Comparison of ENCODE assay signal across 25 mouse cellular contexts in genomic region chr2:129470839-129471238, GRCm38 (mm10).
DNase-seq lines count a peak whose midpoint lies in the region; ATAC-seq and TF ChIP-seq lines count a peak whose summit lies in the region.
"Had no signal": no experiment of that assay in that cellular context is flagged by ENCODE, and none has a peak within 500 bp of the region (broad histone marks: within the 10 kb centered on the region; RNA-seq: fewer than 3 reads in every experiment).

No protein-coding gene starts in this region.

- H3K4me1 ChIP-seq in liver, embryonic 12.5 days: no peaks in the 10 kb centered on the region
- H3K4me1 ChIP-seq in liver, embryonic 13.5 days (replicated peaks): peaks cover 5% of the 10 kb centered on the region; the same call in 1 of the 2 replicates
- no peaks in the 10 kb centered on the region for H3K4me1 ChIP-seq in liver, embryonic 16.5 days (ENCODE audit: control insufficient read depth, low read depth, low read length)
- H3K4me1 ChIP-seq in kidney, adult 2 months (ENCODE audit: control insufficient read depth, insufficient read depth, low read length): no peaks in the 10 kb centered on the region
- no peaks in the 10 kb centered on the region for H3K4me1 ChIP-seq in intestine, embryonic 15.5 days (replicated peaks)
- H3K4me1 ChIP-seq: embryonic facial prominence, embryonic 13.5 days; embryonic facial prominence, embryonic 15.5 days; forebrain, embryonic 10.5 days; forebrain, embryonic 12.5 days had no signal

- no peaks in the 10 kb centered on the region for H3K36me3 ChIP-seq in liver, embryonic 12.5 days
- no peaks in the 10 kb centered on the region for H3K36me3 ChIP-seq in liver, embryonic 13.5 days
- H3K36me3 ChIP-seq in liver, embryonic 16.5 days (ENCODE audit: control insufficient read depth, insufficient read depth): no peaks in the 10 kb centered on the region
- no peaks in the 10 kb centered on the region for H3K36me3 ChIP-seq in kidney, adult 2 months (ENCODE audit: control insufficient read depth, insufficient read depth, low read length)
- no peaks in the 10 kb centered on the region for H3K36me3 ChIP-seq in intestine, embryonic 15.5 days
- H3K36me3 ChIP-seq: embryonic facial prominence, embryonic 13.5 days; embryonic facial prominence, embryonic 15.5 days; forebrain, embryonic 10.5 days; forebrain, embryonic 12.5 days had no signal

- peak; percentile 52 for ATAC-seq in liver, embryonic 12.5 days
- ATAC-seq in liver, embryonic 13.5 days (ENCODE audit: low read depth): peak; percentile 53; the same call in 1 of the 2 replicates
- ATAC-seq in liver, embryonic 16.5 days (ENCODE audit: low read depth): peak; percentile 39; the same call in 1 of the 2 replicates
- peak; percentile 63; the same call in 1 of the 2 replicates for ATAC-seq in megakaryocyte-erythroid progenitor cell, adult 5-6 weeks (replicated peaks; ENCODE audit: low FRiP score, low TSS enrichment, poor library complexity, severe bottlenecking)
- ATAC-seq in intestine, embryonic 15.5 days: no peak
- ATAC-seq: activated CD4-positive, CD25-positive, alpha-beta regulatory T cell, adult 4 months; forebrain, embryonic 14.5 days; forebrain, embryonic 16.5 days; Patski had no signal

- 35% methylated on average over 2 of the region's 2 CpGs for WGBS in liver, embryonic 12.5 days (ENCODE audit: insufficient replicate concordance)
- 25% methylated on average over 2 of the region's 2 CpGs for WGBS in liver, embryonic 13.5 days (ENCODE audit: insufficient replicate concordance)
- 36% methylated on average over 2 of the region's 2 CpGs for WGBS in liver, embryonic 16.5 days (ENCODE audit: insufficient replicate concordance)
- WGBS in kidney, adult 2 months: 64% methylated on average over 2 of the region's 2 CpGs
- 67% methylated on average over 2 of the region's 2 CpGs for WGBS in intestine, embryonic 15.5 days

- H3K9me3 ChIP-seq in liver, embryonic 12.5 days (replicated peaks): no peaks in the 10 kb centered on the region
- no peaks in the 10 kb centered on the region for H3K9me3 ChIP-seq in liver, embryonic 13.5 days (replicated peaks)
- H3K9me3 ChIP-seq in liver, embryonic 16.5 days (replicated peaks; ENCODE audit: control insufficient read depth, low read length): no peaks in the 10 kb centered on the region
- no peaks in the 10 kb centered on the region for H3K9me3 ChIP-seq in intestine, embryonic 15.5 days
- H3K9me3 ChIP-seq: embryonic facial prominence, embryonic 13.5 days; embryonic facial prominence, embryonic 15.5 days; forebrain, embryonic 10.5 days; forebrain, embryonic 12.5 days had no signal

- H3K4me2 ChIP-seq in liver, embryonic 12.5 days: no peak overlapping the region
- no peak overlapping the region for H3K4me2 ChIP-seq in liver, embryonic 13.5 days
- H3K4me2 ChIP-seq in liver, embryonic 16.5 days (ENCODE audit: low read depth, low read length): no peak overlapping the region
- no peak overlapping the region for H3K4me2 ChIP-seq in intestine, embryonic 15.5 days (replicated peaks)
- H3K4me2 ChIP-seq: embryonic facial prominence, embryonic 13.5 days; embryonic facial prominence, embryonic 15.5 days; forebrain, embryonic 12.5 days had no signal

- H3K4me3 ChIP-seq in liver, embryonic 12.5 days: no peak overlapping the region
- no peak overlapping the region for H3K4me3 ChIP-seq in liver, embryonic 13.5 days (replicated peaks)
- H3K4me3 ChIP-seq in liver, embryonic 16.5 days (ENCODE audit: low read depth, low read length): no peak overlapping the region
- no peak overlapping the region for H3K4me3 ChIP-seq in kidney, adult 2 months (ENCODE audit: insufficient read depth, low read depth, low read length)
- H3K4me3 ChIP-seq in intestine, embryonic 15.5 days (replicated peaks): no peak overlapping the region
- H3K4me3 ChIP-seq: embryonic facial prominence, embryonic 13.5 days; embryonic facial prominence, embryonic 15.5 days; erythroblast, embryonic 14.5 days; forebrain, embryonic 10.5 days; forebrain, embryonic 12.5 days had no signal

- no peak for TF ChIP-seq CTCF in kidney, adult 2 months (conservative IDR thresholded peaks at IDR 0.05; ENCODE audit: insufficient read depth, insufficient read length, low read depth, low read length)

- no peaks in the 10 kb centered on the region for H3K27me3 ChIP-seq in liver, embryonic 12.5 days (replicated peaks)
- H3K27me3 ChIP-seq in liver, embryonic 13.5 days: no peaks in the 10 kb centered on the region
- H3K27me3 ChIP-seq in liver, embryonic 16.5 days (ENCODE audit: control insufficient read depth, insufficient read depth, low read depth, low read length): no peaks in the 10 kb centered on the region
- no peaks in the 10 kb centered on the region for H3K27me3 ChIP-seq in kidney, adult 2 months (replicated peaks; ENCODE audit: control insufficient read depth, insufficient read depth, low read length)
- H3K27me3 ChIP-seq in intestine, embryonic 15.5 days (replicated peaks): no peaks in the 10 kb centered on the region
- H3K27me3 ChIP-seq: embryonic facial prominence, embryonic 13.5 days; embryonic facial prominence, embryonic 15.5 days; forebrain, embryonic 12.5 days had no signal

- TF ChIP-seq POLR2A in kidney, adult 2 months (IDR thresholded peaks at IDR 0.05; ENCODE audit: low read depth, low read length): no peak

- H3K9ac ChIP-seq in liver, embryonic 12.5 days: no peak overlapping the region
- no peak overlapping the region for H3K9ac ChIP-seq in liver, embryonic 13.5 days
- H3K9ac ChIP-seq in liver, embryonic 16.5 days (ENCODE audit: low read depth, low read length): no peak overlapping the region
- H3K9ac ChIP-seq in intestine, embryonic 15.5 days: no peak overlapping the region
- H3K9ac ChIP-seq: embryonic facial prominence, embryonic 13.5 days; embryonic facial prominence, embryonic 15.5 days; forebrain, embryonic 12.5 days had no signal

- H3K27ac ChIP-seq in liver, embryonic 12.5 days: no peak overlapping the region
- H3K27ac ChIP-seq in liver, embryonic 13.5 days: no peak overlapping the region
- H3K27ac ChIP-seq in liver, embryonic 16.5 days (ENCODE audit: low read length): no peak overlapping the region
- H3K27ac ChIP-seq in kidney, adult 2 months (ENCODE audit: insufficient read depth, low read depth, low read length): no peak overlapping the region
- H3K27ac ChIP-seq in intestine, embryonic 15.5 days: no peak overlapping the region
- H3K27ac ChIP-seq: embryonic facial prominence, embryonic 13.5 days; embryonic facial prominence, embryonic 15.5 days; forebrain, embryonic 10.5 days; forebrain, embryonic 12.5 days had no signal

- no peak for DNase-seq in liver
- DNase-seq in liver, embryonic 13.5 days: no peak
- DNase-seq in kidney, adult 2 months: no peak
- DNase-seq in adrenal gland, postnatal 25 days: no peak
- DNase-seq: adrenal gland, postnatal 10 days; adrenal gland, postnatal 36 days; cerebellum, adult 11-12 months; cerebellum, adult 8-10 months; cerebellum, adult 9-11 months; cerebellum, postnatal 14 days; cerebellum, postnatal 36 days; embryo, embryonic 11 days had no signal
